Mouse (Mus musculus) forebrain, postnatal 0 days (tissue): ENCODE results near the gene Hdac4. TPM values are rescaled to one million over a fixed set of nuclear protein-coding genes. Genes with fewer than 3 reads are reported as not detected.

Experiments used
- ATAC-seq: fragments of 200-750 bp; cut with Nextera tagmentation; 2 replicates; pipeline ENCODE4 v1.8.0; 2017; ENCODE audit warnings: mild to moderate bottlenecking, moderate library complexity
- DNase-seq: peaks from one replicate; pipeline ENCODE4 v3.0.0-alpha.2; 2015
- H3K27ac ChIP-seq: fragments of 300-500 bp; sonication (generic); 2 replicates; pipeline ENCODE4 v1.5.1; 2014; ENCODE audit warnings: low read depth, mild to moderate bottlenecking, antibody characterized with exemption, low read length, moderate library complexity, mixed read lengths
- H3K27me3 ChIP-seq: fragments of 300-500 bp; sonication (generic); 2 replicates; pipeline ENCODE4 v1.6.1; 2014; ENCODE audit warnings: mild to moderate bottlenecking, low read length, mixed read lengths; ENCODE audit not compliant: insufficient read depth
- H3K36me3 ChIP-seq: fragments of 300-500 bp; sonication (generic); 2 replicates; pipeline ENCODE4 v1.6.1; 2014; ENCODE audit warnings: mild to moderate bottlenecking, moderate library complexity; ENCODE audit not compliant: insufficient read depth
- H3K4me1 ChIP-seq: fragments of 300-500 bp; sonication (generic); 2 replicates; pipeline ENCODE4 v1.6.1; 2014; ENCODE audit warnings: antibody characterized with exemption; ENCODE audit not compliant: insufficient read depth
- H3K4me2 ChIP-seq: fragments of 300-500 bp; sonication (generic); 2 replicates; pipeline ENCODE4 v1.6.1; 2014; ENCODE audit warnings: low read depth, mild to moderate bottlenecking, moderate library complexity
- H3K4me3 ChIP-seq: fragments of 300-500 bp; sonication (generic); 2 replicates; pipeline ENCODE4 v1.5.1; 2014; ENCODE audit warnings: low read depth, low read length, mixed read lengths
- H3K9ac ChIP-seq: fragments of 300-500 bp; sonication (generic); 2 replicates; pipeline ENCODE4 v1.6.1; 2014; ENCODE audit warnings: mild to moderate bottlenecking
- H3K9me3 ChIP-seq: fragments of 300-500 bp; sonication (generic); 2 replicates; pipeline ENCODE4 v1.6.1; 2016; ENCODE audit warnings: low read length
- CTCF ChIP-seq: sonication (generic); IDR thresholded peaks from 2 replicates; pipeline ENCODE4 v1.5.1; 2016; ENCODE audit warnings: antibody characterized with exemption, control low read depth, low read depth
- WGBS: fragments of 180-500 bp; shearing (Covaris S2); extraction: QIAGEN DNeasy Blood & Tissue Kit; methylation state at CpG from one replicate; pipeline ENCODE4 v1.1.7; 2014; 5-methylcytosine and 5-hydroxymethylcytosine counted together
- polyA plus RNA-seq: library from polyadenylated mRNA; unstranded; fragments of >200 nt; fragmentation: Nextera tagmentation; extraction: Ambion mirVana; gene quantifications from 2 replicates; pipeline ENCODE4 v1.2.1, GENCODE M21; 2015
- total RNA-seq: library from RNA; depleted of rRNA; stranded (reverse); fragments of >200 nt; gene quantifications from 2 replicates; pipeline ENCODE4 v1.2.3, GENCODE M21; 2014

Gene Hdac4
- total and polyA plus RNA-seq, 2 experiments from 2014 or later: 21.3 to 57.0 TPM

- Histone ChIP-seq H3K36me3 (peaks cover 62% of the 10 kb centered on the region), H3K4me1 (no peaks in the 10 kb centered on the region), H3K27me3 (no peaks in the 10 kb centered on the region), H3K4me3 (no peak overlapping the region), H3K4me2 (no peak overlapping the region), H3K9ac (no peak overlapping the region), H3K9me3 (no peaks in the 10 kb centered on the region), H3K27ac (no peak overlapping the region)
- ATAC-seq (no peak), DNase-seq (peak; percentile 17)
- WGBS: 69% methylated on average over 8 of the region's 8 CpGs
- no peak for TF ChIP-seq CTCF
Measured at GRCm38 (mm10) chr1:91987431-91987830, 208.1 kb downstream of the Hdac4 start.

DNA sequence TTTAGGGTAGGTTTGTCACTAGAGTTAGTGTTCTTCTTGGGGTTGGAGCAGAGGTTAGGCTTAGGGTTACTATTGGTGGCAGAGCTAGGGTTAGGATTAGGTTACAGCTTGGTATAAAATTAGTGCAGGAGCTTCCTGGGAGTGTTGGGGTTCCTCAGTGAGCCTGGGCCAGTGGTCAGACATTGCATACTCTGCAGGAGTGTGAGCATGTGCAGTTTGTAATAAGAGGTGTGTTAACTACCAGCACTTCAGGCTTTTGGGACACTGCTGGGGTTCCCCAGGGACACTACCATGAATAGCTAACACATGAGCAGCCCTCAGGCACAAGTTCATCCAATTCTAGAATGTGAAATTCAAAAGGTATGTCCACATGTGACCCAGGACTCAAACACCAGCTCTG lies 209.7 kb downstream of the Hdac4 start:
- no peak for DNase-seq
- no peak overlapping the region for H3K9ac ChIP-seq
- H3K4me1 ChIP-seq: no peaks in the 10 kb centered on the region
- no peak overlapping the region for H3K4me3 ChIP-seq
- no peak for ATAC-seq
- TF ChIP-seq CTCF: no peak
- H3K9me3 ChIP-seq: no peaks in the 10 kb centered on the region
- peaks cover 64% of the 10 kb centered on the region for H3K36me3 ChIP-seq
- no peaks in the 10 kb centered on the region for H3K27me3 ChIP-seq
- no peak overlapping the region for H3K4me2 ChIP-seq
- H3K27ac ChIP-seq: no peak overlapping the region

- DNase-seq (no peak), ATAC-seq (no peak)
- H3K4me3 ChIP-seq: no peak overlapping the region
- H3K36me3 ChIP-seq: peaks cover 52% of the 10 kb centered on the region
- H3K4me2 ChIP-seq: no peak overlapping the region
- no peak overlapping the region for H3K27ac ChIP-seq
- H3K4me1 ChIP-seq: no peaks in the 10 kb centered on the region
- no peaks in the 10 kb centered on the region for H3K9me3 ChIP-seq
- TF ChIP-seq CTCF: no peak
- H3K9ac ChIP-seq: no peak overlapping the region
- H3K27me3 ChIP-seq: no peaks in the 10 kb centered on the region
- 80% methylated on average over 8 of the region's 8 CpGs for WGBS
Measured at GRCm38 (mm10) chr1:91984507-91984906, 211.0 kb downstream of the Hdac4 start.

- Histone ChIP-seq H3K27me3 (no peaks in the 10 kb centered on the region), H3K36me3 (peaks cover 46% of the 10 kb centered on the region), H3K4me3 (no peak overlapping the region), H3K4me2 (no peak overlapping the region), H3K27ac (no peak overlapping the region), H3K9ac (no peak overlapping the region), H3K9me3 (no peaks in the 10 kb centered on the region), H3K4me1 (no peaks in the 10 kb centered on the region)
- 69% methylated on average over 1 of the region's 1 CpGs for WGBS
- TF ChIP-seq CTCF: peak; percentile 41
- ATAC-seq: no peak
- peak; percentile 48 for DNase-seq
Measured at GRCm38 (mm10) chr1:91981381-91981780, 214.1 kb downstream of the Hdac4 start.

- peak; percentile 40 for DNase-seq
- peak; percentile 40; the same call in 1 of the 2 replicates for TF ChIP-seq CTCF
- WGBS: 56% methylated on average over 3 of the region's 3 CpGs
- no peak overlapping the region for H3K9ac ChIP-seq
- peaks cover 53% of the 10 kb centered on the region for H3K36me3 ChIP-seq
- H3K4me2 ChIP-seq: no peak overlapping the region
- no peaks in the 10 kb centered on the region for H3K4me1 ChIP-seq
- H3K4me3 ChIP-seq: no peak overlapping the region
- no peaks in the 10 kb centered on the region for H3K27me3 ChIP-seq
- H3K9me3 ChIP-seq: no peaks in the 10 kb centered on the region
- ATAC-seq: peak; percentile 75
- H3K27ac ChIP-seq: no peak overlapping the region
Measured at GRCm38 (mm10) chr1:91978443-91978842, 217.1 kb downstream of the Hdac4 start.

DNA sequence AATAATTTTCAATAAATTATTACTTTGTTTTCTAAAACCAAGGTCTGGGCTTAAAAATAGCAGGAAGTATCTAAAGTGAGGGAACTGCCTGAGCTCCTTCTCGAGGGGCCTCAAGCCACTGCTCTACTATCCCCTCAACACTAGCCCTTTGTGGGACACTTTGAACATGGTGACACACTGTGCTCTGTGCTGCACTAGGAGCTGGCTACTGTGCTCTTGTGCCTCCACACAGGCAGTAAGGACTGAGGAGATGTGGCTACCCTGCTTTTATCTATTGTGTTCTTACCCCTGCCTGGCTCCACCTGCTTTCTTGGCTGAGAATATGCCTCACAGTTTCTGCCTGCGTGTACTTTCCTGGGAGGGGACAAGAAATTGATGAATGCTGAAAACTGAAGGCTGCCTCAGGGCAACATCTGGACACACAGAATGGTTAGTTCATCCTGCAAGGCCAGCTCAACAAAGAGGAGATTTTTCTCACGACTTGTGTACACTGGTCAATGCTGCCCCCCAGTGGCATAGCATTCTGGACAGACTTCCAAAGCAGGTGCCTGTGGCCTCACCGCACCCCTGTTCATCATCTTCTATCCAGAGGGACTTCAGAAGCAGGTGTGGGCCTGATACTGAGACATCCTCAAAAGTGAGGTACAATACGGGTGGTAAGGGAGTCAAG lies 226.7 kb downstream of the Hdac4 start:
- Histone ChIP-seq H3K4me2 (no peak overlapping the region), H3K9ac (no peak overlapping the region), H3K4me3 (no peak overlapping the region), H3K4me1 (no peaks in the 10 kb centered on the region), H3K27ac (no peak overlapping the region), H3K36me3 (peaks cover 83% of the 10 kb centered on the region), H3K27me3 (no peaks in the 10 kb centered on the region), H3K9me3 (no peaks in the 10 kb centered on the region)
- ATAC-seq (peak; percentile 56), DNase-seq (peak; percentile 70)
- peak; percentile 79 for TF ChIP-seq CTCF
- WGBS: 55% methylated on average over 5 of the region's 5 CpGs

GRCm38 (mm10) chr1:91967041-91967440 lies 228.5 kb downstream of the Hdac4 start:
- H3K9me3 ChIP-seq: no peaks in the 10 kb centered on the region
- H3K4me2 ChIP-seq: no peak overlapping the region
- 58% methylated on average over 1 of the region's 1 CpGs for WGBS
- no peak for TF ChIP-seq CTCF
- no peaks in the 10 kb centered on the region for H3K27me3 ChIP-seq
- ATAC-seq (0 out of 2 replicates have a peak, but pooled peaks have one; percentile 4), DNase-seq (no peak)
- H3K36me3 ChIP-seq: peaks cover 68% of the 10 kb centered on the region
- no peak overlapping the region for H3K4me3 ChIP-seq
- H3K9ac ChIP-seq: no peak overlapping the region
- H3K27ac ChIP-seq: no peak overlapping the region
- H3K4me1 ChIP-seq: no peaks in the 10 kb centered on the region
